Mouse (Mus musculus) neural tube, embryonic 11.5 days (tissue): ENCODE measurements around the gene 6430548M08Rik. TPM values are rescaled to one million over a fixed set of nuclear protein-coding genes. Genes with fewer than 3 reads are reported as not detected.

ENCODE experiments used
- ATAC-seq: fragments of 200-750 bp; cut with Nextera tagmentation; 2 replicates; pipeline ENCODE4 v1.8.0; 2017; ENCODE audit warnings: moderate number of reproducible peaks, mild to moderate bottlenecking, moderate TSS enrichment, moderate library complexity; ENCODE audit not compliant: insufficient read depth, low FRiP score, low TSS enrichment
- DNase-seq: peaks from one replicate; pipeline ENCODE4 v3.0.0-alpha.2; 2015; ENCODE audit warnings: low spot score
- H3K27ac ChIP-seq: fragments of 300-500 bp; sonication (generic); 2 replicates; pipeline ENCODE4 v1.5.1; 2014; ENCODE audit warnings: low read depth, mild to moderate bottlenecking, low read length
- H3K27me3 ChIP-seq: fragments of 300-500 bp; sonication (generic); 2 replicates; pipeline ENCODE4 v1.6.1; 2014; ENCODE audit warnings: mild to moderate bottlenecking, low read length, mixed read lengths; ENCODE audit not compliant: control insufficient read depth, insufficient read depth
- H3K36me3 ChIP-seq: fragments of 300-500 bp; sonication (generic); 2 replicates; pipeline ENCODE4 v1.6.1; 2014; ENCODE audit warnings: mild to moderate bottlenecking, low read length, moderate library complexity, mixed read lengths; ENCODE audit not compliant: control insufficient read depth, insufficient read depth
- H3K4me1 ChIP-seq: fragments of 300-500 bp; sonication (generic); 2 replicates; pipeline ENCODE4 v1.6.1; 2014; ENCODE audit warnings: low read length, mixed read lengths; ENCODE audit not compliant: control insufficient read depth, insufficient read depth
- H3K4me2 ChIP-seq: fragments of 300-500 bp; sonication (generic); 2 replicates; pipeline ENCODE4 v1.6.1; 2014; ENCODE audit warnings: low read depth, mild to moderate bottlenecking, moderate library complexity
- H3K4me3 ChIP-seq: fragments of 300-500 bp; sonication (generic); 2 replicates; pipeline ENCODE4 v1.5.1; 2014; ENCODE audit warnings: low read depth, low read length
- H3K9ac ChIP-seq: fragments of 300-500 bp; sonication (generic); 2 replicates; pipeline ENCODE4 v1.6.1; 2014; ENCODE audit warnings: mild to moderate bottlenecking, low read length
- H3K9me3 ChIP-seq: fragments of 300-500 bp; sonication (generic); 2 replicates; pipeline ENCODE4 v1.6.1; 2016; ENCODE audit warnings: low read length; ENCODE audit not compliant: control insufficient read depth
- WGBS: fragments of 180-500 bp; shearing (Covaris S2); extraction: QIAGEN DNeasy Blood & Tissue Kit; methylation state at CpG from one replicate; pipeline ENCODE4 v1.1.7; 2014; 5-methylcytosine and 5-hydroxymethylcytosine counted together
- polyA plus RNA-seq: library from polyadenylated mRNA; unstranded; fragments of >200 nt; fragmentation: Nextera tagmentation; extraction: Ambion mirVana; gene quantifications from 2 replicates; pipeline ENCODE4 v1.2.1, GENCODE M21; 2014

6430548M08Rik gene
- polyA plus RNA-seq, 1 experiment from 2014 or later, result 13.7 TPM

DNA sequence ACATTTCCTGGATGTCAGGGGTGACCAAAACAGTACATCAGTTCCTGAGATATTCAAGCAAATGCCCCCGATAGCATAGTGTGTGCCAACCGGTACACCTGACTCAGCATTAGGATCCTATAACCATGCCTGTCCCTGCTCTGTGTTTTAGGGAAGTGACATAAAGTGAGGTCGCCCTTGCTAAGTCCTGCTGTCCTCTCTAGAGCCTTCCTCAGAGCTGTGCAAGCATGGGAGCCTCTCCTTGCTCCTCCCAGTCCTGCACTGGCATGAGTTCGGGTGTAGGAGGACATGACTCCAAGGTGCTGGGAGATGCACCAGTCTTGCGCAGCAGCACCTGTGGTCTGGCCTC lies 48.4 kb downstream of the 6430548M08Rik start:
- H3K4me2 ChIP-seq, result no peak overlapping the region
- ATAC-seq, result no peak
- 87% methylated on average over 5 of the region's 5 CpGs for WGBS
- no peaks in the 10 kb centered on the region for H3K9me3 ChIP-seq
- H3K9ac ChIP-seq, result no peak overlapping the region
- no peak overlapping the region for H3K4me3 ChIP-seq
- no peaks in the 10 kb centered on the region for H3K36me3 ChIP-seq
- DNase-seq, result no peak
- no peaks in the 10 kb centered on the region for H3K27me3 ChIP-seq
- H3K4me1 ChIP-seq, result 0 out of 2 replicates have a peak, but pooled peaks cover 2% of the 10 kb centered on the region
- no peak overlapping the region for H3K27ac ChIP-seq

DNA sequence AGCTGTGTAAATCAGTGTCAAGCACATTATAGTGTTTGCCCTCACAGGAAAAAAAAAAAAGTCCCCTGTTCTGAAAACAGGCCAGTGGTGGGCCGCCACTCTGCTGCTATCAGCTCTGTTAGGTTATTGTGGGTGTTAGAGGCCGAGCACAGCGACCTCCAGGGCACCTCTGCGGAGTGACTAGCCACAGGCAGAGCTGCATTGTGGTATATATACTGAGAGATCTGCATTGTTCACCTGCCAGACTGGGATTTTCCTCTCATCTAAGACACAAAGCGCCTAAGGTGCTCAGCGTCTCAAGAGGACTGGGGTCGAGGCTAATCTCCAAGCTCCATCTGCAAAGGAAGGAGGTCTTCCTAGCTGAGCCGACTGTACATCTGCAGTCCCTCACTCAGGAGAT lies 49.4 kb downstream of the 6430548M08Rik start:
- 0 out of 2 replicates have a peak, but pooled peaks cover 2% of the 10 kb centered on the region for H3K4me1 ChIP-seq
- H3K9me3 ChIP-seq, result no peaks in the 10 kb centered on the region
- H3K4me3 ChIP-seq, result no peak overlapping the region
- H3K9ac ChIP-seq, result no peak overlapping the region
- ATAC-seq, result no peak
- no peak for DNase-seq
- no peak overlapping the region for H3K4me2 ChIP-seq
- no peak overlapping the region for H3K27ac ChIP-seq
- 78% methylated on average over 8 of the region's 8 CpGs for WGBS
- H3K36me3 ChIP-seq, result no peaks in the 10 kb centered on the region
- H3K27me3 ChIP-seq, result no peaks in the 10 kb centered on the region

DNA sequence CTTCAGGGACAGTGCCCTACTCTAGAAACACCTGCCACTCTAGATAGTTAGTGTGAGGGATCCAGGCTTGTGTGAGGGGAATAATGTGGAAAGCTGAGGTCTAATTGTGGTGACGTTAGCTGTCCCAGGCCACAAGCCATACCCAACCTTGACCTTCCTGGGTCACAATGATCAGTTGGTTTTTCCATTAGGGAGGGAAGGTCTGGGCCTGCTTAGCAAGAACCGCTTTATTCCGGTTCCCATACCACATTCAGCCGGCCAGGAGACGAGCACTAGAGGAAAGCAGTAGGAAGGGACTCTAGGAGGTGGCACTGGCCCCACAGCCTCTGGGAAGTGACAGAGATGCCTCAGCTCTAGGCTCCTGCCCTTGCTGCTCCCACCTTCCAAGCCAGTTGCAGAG lies 50.1 kb downstream of the 6430548M08Rik start:
- Histone ChIP-seq H3K27me3 (no peaks in the 10 kb centered on the region), H3K36me3 (no peaks in the 10 kb centered on the region), H3K27ac (no peak overlapping the region), H3K4me1 (0 out of 2 replicates have a peak, but pooled peaks cover 2% of the 10 kb centered on the region), H3K9ac (no peak overlapping the region), H3K9me3 (no peaks in the 10 kb centered on the region), H3K4me3 (no peak overlapping the region), H3K4me2 (no peak overlapping the region)
- DNase-seq (no peak), ATAC-seq (no peak)
- WGBS, result 85% methylated on average over 5 of the region's 5 CpGs

DNA sequence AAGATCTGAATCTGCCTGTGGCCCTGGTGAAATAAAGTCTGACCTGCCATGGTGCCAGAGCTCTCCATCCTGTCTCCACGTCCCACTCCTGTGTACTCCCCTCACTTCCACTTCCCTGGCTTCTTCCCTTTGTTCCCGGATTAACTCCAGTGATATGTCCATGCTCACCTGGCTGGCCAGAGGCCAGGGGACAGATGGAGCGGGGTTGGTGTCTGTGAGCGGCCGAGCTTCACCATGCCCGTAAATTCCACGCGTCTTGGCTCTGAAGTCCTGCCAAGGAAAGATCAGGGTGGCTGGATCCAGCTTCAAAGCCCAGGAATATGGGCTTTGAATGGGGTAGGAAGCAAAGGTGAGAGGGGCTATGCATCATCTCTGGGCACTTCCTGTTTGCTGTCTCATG lies 53.2 kb downstream of the 6430548M08Rik start:
- ATAC-seq, result no peak
- DNase-seq, result no peak
- WGBS, result 86% methylated on average over 8 of the region's 8 CpGs

DNA sequence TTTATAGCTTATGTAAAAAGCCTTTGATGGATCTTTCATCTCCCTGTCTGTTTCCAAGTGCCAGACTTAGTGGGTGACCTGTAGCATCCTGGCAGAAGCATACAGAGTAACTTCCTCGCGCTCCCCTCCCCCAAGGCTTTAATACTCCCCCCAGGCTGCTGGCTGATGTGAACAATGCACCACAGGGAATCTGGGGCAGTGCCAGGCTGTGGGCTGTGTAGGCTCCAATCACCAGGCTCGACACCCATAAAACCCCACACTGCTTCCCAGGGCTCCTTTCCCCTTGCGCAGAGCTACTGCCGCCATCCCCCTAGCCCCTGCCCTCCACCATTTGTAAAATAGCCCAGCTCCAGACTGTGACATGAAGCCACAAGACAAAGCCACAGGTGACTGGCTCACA lies 53.9 kb downstream of the 6430548M08Rik start:
- Histone ChIP-seq H3K4me2 (no peak overlapping the region), H3K27me3 (no peaks in the 10 kb centered on the region; the same call in 1 of the 2 replicates), H3K4me3 (no peak overlapping the region), H3K36me3 (no peaks in the 10 kb centered on the region), H3K27ac (no peak overlapping the region), H3K4me1 (no peaks in the 10 kb centered on the region), H3K9me3 (no peaks in the 10 kb centered on the region), H3K9ac (no peak overlapping the region)
- no peak for ATAC-seq
- DNase-seq, result no peak
- 27% methylated on average over 5 of the region's 5 CpGs for WGBS

More for the DNA sequence above, 53.2 kb downstream of the 6430548M08Rik start:
- Histone ChIP-seq H3K27ac (no peak overlapping the region), H3K27me3 (no peaks in the 10 kb centered on the region; the same call in 1 of the 2 replicates), H3K36me3 (no peaks in the 10 kb centered on the region), H3K4me1 (no peaks in the 10 kb centered on the region), H3K4me2 (no peak overlapping the region), H3K4me3 (no peak overlapping the region), H3K9me3 (no peaks in the 10 kb centered on the region), H3K9ac (no peak overlapping the region)

DNA sequence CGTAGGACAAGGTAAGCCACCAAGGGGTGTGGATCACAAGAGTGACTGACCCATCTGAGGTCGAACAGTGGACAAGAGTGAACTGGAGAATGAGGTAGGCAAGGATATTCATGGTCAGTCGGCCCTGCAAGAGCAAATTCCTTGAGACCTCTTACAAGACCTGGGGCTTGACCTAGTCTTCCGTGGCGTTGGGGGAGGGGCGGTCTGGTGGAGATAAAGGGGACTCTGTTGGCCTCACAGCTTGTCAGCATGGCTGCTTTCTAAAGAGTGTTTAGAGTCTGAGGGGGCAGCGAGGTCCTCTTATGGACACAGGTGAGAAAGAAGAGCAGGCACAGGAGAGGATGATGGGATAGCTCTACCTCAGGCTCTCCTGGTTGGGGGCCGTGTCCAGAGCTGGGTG lies 55.2 kb downstream of the 6430548M08Rik start:
- ATAC-seq (no peak), DNase-seq (no peak)
- Histone ChIP-seq H3K36me3 (no peaks in the 10 kb centered on the region), H3K4me1 (0 out of 2 replicates have a peak, but pooled peaks cover 1% of the 10 kb centered on the region), H3K9me3 (no peaks in the 10 kb centered on the region), H3K27me3 (peaks cover 2% of the 10 kb centered on the region), H3K4me3 (no peak overlapping the region), H3K9ac (no peak overlapping the region), H3K27ac (no peak overlapping the region), H3K4me2 (no peak overlapping the region)
- 62% methylated on average over 8 of the region's 8 CpGs for WGBS

DNA sequence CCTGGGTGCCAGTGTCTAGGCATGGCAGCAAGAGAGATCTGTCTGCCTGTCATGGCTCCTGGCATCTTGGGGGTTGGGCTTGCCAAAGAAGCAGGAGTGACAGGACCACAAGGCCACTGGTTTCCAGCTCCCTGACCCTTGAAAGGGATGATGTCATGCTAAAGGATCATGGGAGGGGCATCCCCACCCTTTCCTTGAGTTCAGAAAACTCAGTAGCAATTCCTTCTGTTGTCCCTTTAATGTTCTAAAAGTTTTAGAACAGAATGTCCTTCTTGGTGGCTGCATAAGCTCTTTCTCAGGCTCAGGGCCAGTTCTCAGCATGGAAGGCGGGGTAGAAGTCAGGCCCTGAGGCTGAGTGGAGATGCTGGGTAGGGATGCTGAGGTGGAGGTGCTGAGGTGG lies 59.2 kb downstream of the 6430548M08Rik start:
- H3K36me3 ChIP-seq, result no peaks in the 10 kb centered on the region
- H3K4me1 ChIP-seq, result peaks cover 20% of the 10 kb centered on the region
- H3K4me2 ChIP-seq, result no peak overlapping the region
- no peak for DNase-seq
- no peaks in the 10 kb centered on the region for H3K9me3 ChIP-seq
- no peak overlapping the region for H3K9ac ChIP-seq
- no peak for ATAC-seq
- H3K4me3 ChIP-seq, result no peak overlapping the region
- WGBS, result 65% methylated on average over 1 of the region's 1 CpGs
- H3K27me3 ChIP-seq, result peaks cover 9% of the 10 kb centered on the region
- H3K27ac ChIP-seq, result no peak overlapping the region

DNA sequence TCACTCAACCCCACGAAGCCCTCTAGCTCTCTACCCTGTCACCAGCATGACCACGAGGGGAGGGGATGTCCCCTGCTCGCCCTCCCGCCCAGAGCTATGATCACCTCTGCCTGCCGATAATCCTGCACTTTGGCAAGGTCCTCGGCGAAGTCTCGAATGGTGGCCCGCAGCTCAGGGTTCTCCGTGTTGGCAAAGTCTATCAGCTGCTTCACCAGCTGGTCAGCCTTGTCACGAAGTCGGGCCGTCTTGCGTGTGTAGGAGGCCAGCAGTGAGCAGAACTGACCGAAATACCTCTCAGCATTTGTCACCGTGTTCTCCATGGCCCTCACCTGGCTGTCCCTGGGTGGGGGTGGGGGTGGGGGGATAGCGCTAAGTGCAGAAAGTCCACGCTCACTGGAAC lies 60.7 kb downstream of the 6430548M08Rik start:
- Histone ChIP-seq H3K4me2 (no peak overlapping the region), H3K27me3 (peaks cover 9% of the 10 kb centered on the region), H3K4me3 (no peak overlapping the region), H3K4me1 (peaks cover 27% of the 10 kb centered on the region), H3K27ac (no peak overlapping the region), H3K9me3 (no peaks in the 10 kb centered on the region), H3K36me3 (no peaks in the 10 kb centered on the region), H3K9ac (no peak overlapping the region)
- ATAC-seq (no peak), DNase-seq (no peak)
- 45% methylated on average over 18 of the region's 18 CpGs for WGBS

DNA sequence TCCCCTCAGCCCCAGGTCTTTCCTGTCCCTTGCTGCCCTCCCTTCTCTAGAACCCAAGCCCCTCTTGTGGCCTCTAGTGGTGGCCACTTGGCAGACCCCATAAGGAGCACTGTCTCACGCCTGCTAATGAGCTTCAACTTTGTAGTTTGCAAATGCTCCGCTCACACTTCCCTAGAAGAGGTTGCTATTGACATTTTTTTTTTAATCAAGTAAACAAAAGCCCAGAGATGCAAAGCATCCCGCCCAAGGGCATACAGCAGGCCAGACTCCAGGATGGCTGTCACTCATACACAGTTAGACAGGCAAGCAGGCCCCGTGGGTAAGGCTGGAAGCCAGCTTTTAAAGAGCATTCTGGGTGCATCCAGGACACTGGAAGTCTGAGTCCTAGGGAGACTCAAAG lies 62.7 kb downstream of the 6430548M08Rik start:
- Histone ChIP-seq H3K4me3 (no peak overlapping the region), H3K4me2 (peak overlapping the region; percentile 41), H3K9me3 (no peaks in the 10 kb centered on the region), H3K27ac (peak overlapping the region; percentile 74), H3K36me3 (no peaks in the 10 kb centered on the region), H3K9ac (peak overlapping the region; percentile 26; the same call in 1 of the 2 replicates), H3K27me3 (peaks cover 9% of the 10 kb centered on the region; the same call in 1 of the 2 replicates), H3K4me1 (peaks cover 34% of the 10 kb centered on the region)
- WGBS, result 18% methylated on average over 4 of the region's 4 CpGs
- DNase-seq (no peak), ATAC-seq (no peak)
